Mouse (Mus musculus) olfactory bulb, adult 2 months (tissue): ENCODE results near the gene Fermt3.

Source experiments
- CTCF ChIP-seq: fragments of 200-500 bp; IDR thresholded peaks from 2 replicates; pipeline ENCODE4 v1.5.1; 2012; ENCODE audit warnings: low read depth, mild to moderate bottlenecking, low read length, moderate library complexity; ENCODE audit not compliant: insufficient read depth
- POLR2A ChIP-seq: fragments of 200-500 bp; IDR thresholded peaks from 2 replicates; pipeline ENCODE4 v1.6.1; 2012; ENCODE audit warnings: mild to moderate bottlenecking, low read depth, low read length, moderate library complexity; ENCODE audit not compliant: insufficient read depth

DNA sequence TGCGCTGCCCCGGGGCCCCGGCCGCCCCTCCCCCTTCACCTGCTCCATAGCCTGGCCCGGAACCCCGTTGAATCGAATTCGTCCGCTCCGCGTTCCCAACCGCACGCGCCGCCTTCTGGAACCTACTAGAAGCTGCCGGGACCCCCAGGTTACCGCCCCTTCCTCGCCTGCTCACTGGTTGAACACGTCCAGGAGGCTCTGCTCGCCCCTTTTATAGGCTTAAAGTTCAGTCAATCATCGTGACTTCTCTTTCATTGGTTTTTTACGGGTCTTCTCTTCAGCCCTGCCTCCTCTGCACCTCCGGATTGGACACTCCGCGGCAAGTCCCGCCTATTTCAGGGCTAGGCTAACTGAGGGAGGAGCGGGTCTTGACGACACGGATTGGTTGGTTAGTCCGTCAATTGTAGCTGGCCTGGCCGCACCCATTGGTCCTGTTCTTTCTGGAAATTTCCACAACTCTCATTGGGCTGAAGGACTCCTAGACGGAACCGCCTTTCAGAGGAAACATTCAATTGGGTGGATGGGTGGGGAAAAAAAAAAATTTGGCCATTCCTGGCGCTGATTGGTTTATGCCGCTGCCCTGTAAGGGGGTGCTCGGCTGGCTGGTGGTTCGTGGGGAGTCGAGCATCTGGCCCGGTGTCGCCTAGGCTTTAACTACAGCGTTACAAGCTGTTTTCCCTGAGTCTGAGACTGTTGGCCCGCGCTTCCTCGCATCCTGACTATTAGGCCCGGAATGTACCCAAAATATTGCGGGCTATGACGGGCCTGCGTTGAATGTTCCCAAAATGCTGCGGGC is 20.8 kb upstream of the Fermt3 start, which contains the start of gene Stip1:
- TF ChIP-seq CTCF (no peak), POLR2A (peak; percentile 92)
